Mouse (Mus musculus): ENCODE results near the gene Slc10a7. TPM values are rescaled to one million over a fixed set of nuclear protein-coding genes. Genes with fewer than 3 reads are reported as not detected.
A peak's percentile ranks its signal among the peaks of the same experiment; 100 is the strongest.
"Not testable (repeated sequence)": the region's sequence is repeated elsewhere in the genome, so short reads cannot be mapped to it uniquely, and the experiment has no call there.

Gene Slc10a7
- 8.7 and 10.3 TPM in 2 replicates for polyA plus RNA-seq (2015; fragmentation: Nextera tagmentation; extraction: Ambion mirVana)

DNA sequence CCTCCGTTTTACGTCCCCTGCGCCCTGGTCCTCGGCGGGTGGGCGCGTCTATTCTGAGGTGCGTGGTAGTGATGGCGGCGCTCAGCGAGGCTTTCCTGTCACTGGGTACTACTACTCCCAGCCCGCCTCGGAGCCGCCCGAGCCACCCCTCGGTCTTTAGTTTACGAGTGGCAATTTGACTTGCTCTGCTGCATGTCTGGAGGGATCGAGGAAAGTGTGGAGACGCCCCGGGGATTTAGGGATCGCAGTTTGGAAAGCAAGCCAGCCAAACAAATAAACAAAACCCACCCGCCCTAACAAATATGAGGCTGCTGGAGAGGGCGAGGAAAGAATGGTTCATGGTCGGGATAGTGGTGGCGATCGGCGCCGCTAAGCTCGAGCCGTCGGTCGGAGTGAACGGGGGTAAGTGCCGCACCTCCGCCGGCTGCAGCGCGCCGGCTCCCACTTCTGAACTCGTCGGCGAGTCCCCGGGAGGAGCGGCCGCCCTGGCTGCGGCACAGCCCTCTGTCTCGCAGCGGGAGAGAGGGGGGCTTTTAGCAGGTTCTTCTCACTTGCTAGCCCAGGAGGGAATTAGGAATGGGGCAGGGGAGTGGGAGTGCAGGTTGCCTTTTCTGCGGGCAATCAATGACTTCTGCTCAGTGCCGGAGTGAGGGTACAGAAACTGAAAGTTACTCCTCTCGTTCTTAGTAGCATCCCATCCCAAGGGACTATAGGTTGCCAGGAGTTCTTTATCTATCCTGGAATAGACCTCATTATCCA is at the start of gene Slc10a7:
Gene Slc10a7, plus strand, starts transcription at position 74 of the 759 bp plus-strand sequence.
- under 1% methylated on average over 51 of the region's 51 CpGs for WGBS
- Histone ChIP-seq H3K4me2 (ENCODE audit: low read length) (peak within 1 kb of the TSS; percentile 88), H3K4me1 (ENCODE audit: control insufficient read depth, insufficient read depth, low read depth, low read length) (peaks cover 14% of the 10 kb centered on the region), H3K27ac (ENCODE audit: low read depth, low read length) (peak within 1 kb of the TSS; percentile 98), H3K27me3 (replicated peaks; ENCODE audit: control insufficient read depth, insufficient read depth, low read length) (no peaks in the 10 kb centered on the region), H3K9ac (ENCODE audit: low read depth, low read length) (peak within 1 kb of the TSS; percentile 96), H3K4me3 (ENCODE audit: low read length) (peak within 1 kb of the TSS; percentile 95), H3K9me3 (ENCODE audit: control insufficient read depth, low read length) (no peaks in the 10 kb centered on the region), H3K36me3 (ENCODE audit: control insufficient read depth, insufficient read depth, low read length) (peaks cover 9% of the 10 kb centered on the region)
- peak; percentile 97 for ATAC-seq

DNA sequence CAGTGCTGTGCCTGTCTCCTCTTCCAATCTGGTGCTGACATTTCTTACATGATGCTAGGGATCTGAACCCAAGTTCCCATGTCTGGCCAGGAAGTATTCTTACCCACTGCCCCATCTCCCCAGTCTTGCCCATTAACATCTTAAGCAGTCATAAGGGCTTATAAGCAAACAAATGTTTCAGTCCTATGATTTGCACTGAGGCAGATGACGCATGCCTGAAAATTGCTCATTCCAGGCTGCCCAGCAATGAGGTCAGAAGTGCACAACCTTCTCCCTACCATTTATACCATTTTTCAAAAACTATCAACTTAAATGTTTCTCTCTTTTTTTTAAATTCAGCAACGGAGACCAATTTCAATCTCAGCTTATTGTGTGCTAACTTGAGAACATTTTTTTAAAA is 45.2 kb upstream of the Slc10a7 start:
- H3K36me3 ChIP-seq (ENCODE audit: control insufficient read depth, insufficient read depth, low read length) = no peaks in the 10 kb centered on the region
- H3K9me3 ChIP-seq (ENCODE audit: control insufficient read depth, low read length) = no peaks in the 10 kb centered on the region
- no peak overlapping the region for H3K4me3 ChIP-seq (ENCODE audit: low read length)
- H3K27me3 ChIP-seq (replicated peaks; ENCODE audit: control insufficient read depth, insufficient read depth, low read length) = no peaks in the 10 kb centered on the region
- no peak overlapping the region for H3K4me2 ChIP-seq (ENCODE audit: low read length)
- no peak overlapping the region for H3K9ac ChIP-seq (ENCODE audit: low read depth, low read length)
- WGBS = 82% methylated on average over 2 of the region's 2 CpGs
- ATAC-seq = no peak
- H3K27ac ChIP-seq (ENCODE audit: low read depth, low read length) = no peak overlapping the region
- no peaks in the 10 kb centered on the region for H3K4me1 ChIP-seq (ENCODE audit: control insufficient read depth, insufficient read depth, low read depth, low read length)

DNA sequence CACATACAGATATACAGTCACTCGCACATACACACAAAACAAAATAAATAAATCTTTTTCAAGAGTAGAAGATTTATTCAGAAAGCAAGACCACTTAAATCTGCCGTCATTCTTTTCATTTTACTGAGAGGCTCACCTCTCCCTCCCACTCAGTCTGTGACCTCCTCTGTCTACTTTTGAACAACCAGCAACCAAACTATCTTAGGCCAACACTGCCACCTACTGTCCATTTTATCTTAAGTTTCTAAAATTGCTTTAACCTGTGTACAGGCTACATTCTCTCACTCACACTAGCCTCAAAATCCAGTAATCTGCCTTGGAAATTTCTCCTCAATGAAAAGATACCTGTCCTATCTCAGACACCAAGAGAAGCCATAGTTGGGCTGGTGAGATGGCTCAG is 41.3 kb upstream of the Slc10a7 start:
- H3K4me2 ChIP-seq (ENCODE audit: low read length) = no peak overlapping the region
- H3K9me3 ChIP-seq (ENCODE audit: control insufficient read depth, low read length) = no peaks in the 10 kb centered on the region
- 95% methylated on average over 2 of the region's 2 CpGs for WGBS
- no peak overlapping the region for H3K4me3 ChIP-seq (ENCODE audit: low read length)
- ATAC-seq = no peak
- no peak overlapping the region for H3K27ac ChIP-seq (ENCODE audit: low read depth, low read length)
- H3K27me3 ChIP-seq (replicated peaks; ENCODE audit: control insufficient read depth, insufficient read depth, low read length) = no peaks in the 10 kb centered on the region
- H3K36me3 ChIP-seq (ENCODE audit: control insufficient read depth, insufficient read depth, low read length) = no peaks in the 10 kb centered on the region
- no peak overlapping the region for H3K9ac ChIP-seq (ENCODE audit: low read depth, low read length)
- no peaks in the 10 kb centered on the region for H3K4me1 ChIP-seq (ENCODE audit: control insufficient read depth, insufficient read depth, low read depth, low read length)

DNA sequence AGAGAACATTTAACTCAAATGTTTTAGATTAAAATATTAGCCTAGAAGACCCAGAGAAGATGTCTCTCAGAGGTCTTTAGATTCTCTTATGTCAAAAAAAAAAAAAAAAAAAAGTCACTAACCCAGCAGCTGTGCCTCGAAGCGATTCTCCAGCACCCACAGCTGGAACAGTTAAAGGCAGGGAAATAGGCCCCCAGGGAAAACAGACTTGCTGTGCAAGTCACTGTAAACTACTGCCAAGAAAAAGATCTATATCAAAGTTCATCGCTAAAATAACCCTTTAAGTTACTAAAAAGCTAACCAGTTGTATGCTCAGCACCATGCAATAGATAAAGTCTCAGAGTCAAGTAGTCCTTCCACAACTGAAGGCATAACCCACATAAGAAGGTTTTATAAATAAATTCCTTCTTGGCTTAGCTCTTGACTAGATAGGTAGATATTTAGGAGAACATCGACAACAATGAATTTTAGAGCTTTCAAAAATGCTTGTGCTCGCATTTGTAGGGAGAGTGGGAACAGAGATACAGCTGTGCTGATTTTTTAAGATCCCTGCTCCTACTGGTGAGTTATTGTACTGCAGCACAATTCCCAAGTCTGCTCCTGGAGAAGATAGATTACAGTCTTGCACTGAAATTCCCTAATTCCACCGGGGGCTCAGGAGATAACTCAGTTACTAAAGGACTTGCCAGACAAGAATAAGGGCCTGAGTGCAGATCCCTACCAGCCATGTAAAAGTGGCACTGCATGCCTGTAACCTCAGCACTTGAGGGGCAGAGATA is 31.9 kb upstream of the Slc10a7 start:
- Histone ChIP-seq H3K4me1 (ENCODE audit: control insufficient read depth, insufficient read depth, low read depth, low read length) (no peaks in the 10 kb centered on the region), H3K27ac (ENCODE audit: low read depth, low read length) (no peak overlapping the region), H3K27me3 (replicated peaks; ENCODE audit: control insufficient read depth, insufficient read depth, low read length) (no peaks in the 10 kb centered on the region), H3K36me3 (ENCODE audit: control insufficient read depth, insufficient read depth, low read length) (no peaks in the 10 kb centered on the region), H3K4me3 (ENCODE audit: low read length) (no peak overlapping the region), H3K4me2 (ENCODE audit: low read length) (no peak overlapping the region), H3K9me3 (ENCODE audit: control insufficient read depth, low read length) (no peaks in the 10 kb centered on the region), H3K9ac (ENCODE audit: low read depth, low read length) (no peak overlapping the region)
- WGBS = 54% methylated on average over 6 of the region's 6 CpGs
- ATAC-seq = no peak

DNA sequence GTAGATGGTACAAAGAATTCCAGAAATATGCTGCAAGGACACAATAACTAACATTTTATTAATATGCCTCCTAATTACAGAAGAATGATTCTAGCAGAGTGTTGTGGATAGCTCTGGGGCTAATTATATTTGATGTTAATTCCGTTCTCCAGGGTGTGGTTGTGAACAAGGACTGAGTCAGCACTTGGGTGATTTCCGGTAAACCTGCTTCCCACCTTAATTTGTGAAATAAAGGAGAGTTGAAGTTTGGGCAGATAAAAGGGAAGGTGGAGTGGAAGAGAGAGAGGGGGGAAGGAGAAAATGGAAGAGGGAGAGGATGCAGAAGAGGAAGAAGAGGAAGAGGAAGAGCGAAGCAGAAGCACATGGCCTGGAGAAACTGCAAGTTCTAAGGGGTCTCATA is 19.4 kb upstream of the Slc10a7 start:
- no peak for ATAC-seq
- no peak overlapping the region for H3K9ac ChIP-seq (ENCODE audit: low read depth, low read length)
- H3K27me3 ChIP-seq (replicated peaks; ENCODE audit: control insufficient read depth, insufficient read depth, low read length) = no peaks in the 10 kb centered on the region
- no peak overlapping the region for H3K4me2 ChIP-seq (ENCODE audit: low read length)
- H3K4me3 ChIP-seq (ENCODE audit: low read length) = no peak overlapping the region
- no peak overlapping the region for H3K27ac ChIP-seq (ENCODE audit: low read depth, low read length)
- H3K9me3 ChIP-seq (ENCODE audit: control insufficient read depth, low read length) = no peaks in the 10 kb centered on the region
- H3K4me1 ChIP-seq (ENCODE audit: control insufficient read depth, insufficient read depth, low read depth, low read length) = no peaks in the 10 kb centered on the region
- WGBS = 82% methylated on average over 3 of the region's 3 CpGs
- no peaks in the 10 kb centered on the region for H3K36me3 ChIP-seq (ENCODE audit: control insufficient read depth, insufficient read depth, low read length)

DNA sequence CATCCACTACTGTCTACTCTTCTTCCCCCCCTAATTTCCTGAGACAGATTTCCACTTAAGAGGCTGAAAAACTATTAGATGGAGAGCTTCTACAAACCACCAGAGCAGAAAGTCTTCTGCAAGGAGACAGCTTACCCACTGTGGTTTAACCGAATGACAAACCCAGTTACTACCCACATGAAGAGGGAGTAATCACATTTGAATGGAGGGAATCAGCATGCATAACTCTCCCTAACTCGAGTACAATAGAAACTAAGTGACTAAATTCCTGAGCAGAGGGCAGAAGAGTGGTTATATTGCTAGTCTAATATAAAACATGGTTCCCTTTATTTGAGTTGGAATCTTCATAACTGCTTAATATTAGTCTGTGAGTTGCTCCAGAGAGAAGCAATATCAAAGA is 16.1 kb upstream of the Slc10a7 start:
- H3K36me3 ChIP-seq (ENCODE audit: control insufficient read depth, insufficient read depth, low read length) = no peaks in the 10 kb centered on the region
- 32% methylated on average over 2 of the region's 2 CpGs for WGBS

DNA sequence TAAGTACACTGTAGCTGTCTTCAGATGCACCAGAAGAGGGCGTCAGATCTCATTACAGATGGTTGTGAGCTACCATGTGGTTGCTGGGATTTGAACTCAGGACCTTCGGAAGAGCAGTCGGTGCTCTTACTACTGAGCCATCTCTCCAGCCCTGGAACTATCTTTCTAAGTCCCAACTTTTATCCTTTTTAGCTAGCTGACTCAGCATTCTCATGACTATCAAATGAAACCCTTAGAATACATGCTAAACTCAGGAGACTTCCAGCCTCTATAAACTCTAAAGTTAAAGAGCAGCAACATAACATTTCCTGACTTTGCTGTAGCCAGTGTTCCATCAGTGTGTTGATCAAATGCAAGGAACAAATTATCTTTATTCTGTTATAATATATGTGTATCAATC is 12.9 kb upstream of the Slc10a7 start:
- H3K4me3 ChIP-seq (ENCODE audit: low read length); ATAC-seq; H3K36me3 ChIP-seq (ENCODE audit: control insufficient read depth, insufficient read depth, low read length); H3K9me3 ChIP-seq (ENCODE audit: control insufficient read depth, low read length); H3K27me3 ChIP-seq (replicated peaks; ENCODE audit: control insufficient read depth, insufficient read depth, low read length); H3K4me1 ChIP-seq (ENCODE audit: control insufficient read depth, insufficient read depth, low read depth, low read length); H3K27ac ChIP-seq (ENCODE audit: low read depth, low read length); H3K9ac ChIP-seq (ENCODE audit: low read depth, low read length); H3K4me2 ChIP-seq (ENCODE audit: low read length): not testable (repeated sequence)
- 96% methylated on average over 3 of the region's 3 CpGs for WGBS

More for the DNA sequence above, 16.1 kb upstream of the Slc10a7 start:
- Histone ChIP-seq H3K27me3 (replicated peaks; ENCODE audit: control insufficient read depth, insufficient read depth, low read length) (no peaks in the 10 kb centered on the region), H3K4me2 (ENCODE audit: low read length) (no peak overlapping the region), H3K9me3 (ENCODE audit: control insufficient read depth, low read length) (no peaks in the 10 kb centered on the region), H3K9ac (ENCODE audit: low read depth, low read length) (no peak overlapping the region), H3K27ac (ENCODE audit: low read depth, low read length) (no peak overlapping the region), H3K4me3 (ENCODE audit: low read length) (no peak overlapping the region), H3K4me1 (ENCODE audit: control insufficient read depth, insufficient read depth, low read depth, low read length) (no peaks in the 10 kb centered on the region)
- ATAC-seq = no peak

DNA sequence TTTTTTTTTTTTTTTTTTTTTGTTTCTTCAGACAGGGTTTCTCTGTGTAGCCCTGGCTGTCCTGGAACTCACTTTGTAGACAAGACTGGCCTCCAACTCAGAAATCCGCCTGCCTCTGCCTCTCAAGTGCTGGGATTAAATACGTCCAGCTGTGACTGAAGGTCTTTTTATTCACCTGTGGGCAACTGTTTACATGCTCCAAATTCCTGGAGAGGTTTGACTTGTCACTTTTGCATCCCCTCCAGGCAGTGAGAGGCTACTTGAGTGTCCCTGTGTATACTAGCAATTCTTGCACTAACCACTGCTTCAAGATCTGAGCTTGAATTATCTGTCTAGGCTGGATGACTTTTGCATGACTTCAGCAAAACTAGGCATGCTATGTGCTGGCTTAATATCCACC is 6.4 kb upstream of the Slc10a7 start:
- ATAC-seq = no peak
- Histone ChIP-seq H3K4me2 (ENCODE audit: low read length) (no peak overlapping the region), H3K36me3 (ENCODE audit: control insufficient read depth, insufficient read depth, low read length) (peaks cover 12% of the 10 kb centered on the region), H3K9ac (ENCODE audit: low read depth, low read length) (no peak overlapping the region), H3K4me3 (ENCODE audit: low read length) (no peak overlapping the region), H3K9me3 (ENCODE audit: control insufficient read depth, low read length) (no peaks in the 10 kb centered on the region), H3K27ac (ENCODE audit: low read depth, low read length) (no peak overlapping the region), H3K27me3 (replicated peaks; ENCODE audit: control insufficient read depth, insufficient read depth, low read length) (no peaks in the 10 kb centered on the region), H3K4me1 (ENCODE audit: control insufficient read depth, insufficient read depth, low read depth, low read length) (peaks cover 6% of the 10 kb centered on the region)
- 70% methylated on average over 2 of the region's 2 CpGs for WGBS

DNA sequence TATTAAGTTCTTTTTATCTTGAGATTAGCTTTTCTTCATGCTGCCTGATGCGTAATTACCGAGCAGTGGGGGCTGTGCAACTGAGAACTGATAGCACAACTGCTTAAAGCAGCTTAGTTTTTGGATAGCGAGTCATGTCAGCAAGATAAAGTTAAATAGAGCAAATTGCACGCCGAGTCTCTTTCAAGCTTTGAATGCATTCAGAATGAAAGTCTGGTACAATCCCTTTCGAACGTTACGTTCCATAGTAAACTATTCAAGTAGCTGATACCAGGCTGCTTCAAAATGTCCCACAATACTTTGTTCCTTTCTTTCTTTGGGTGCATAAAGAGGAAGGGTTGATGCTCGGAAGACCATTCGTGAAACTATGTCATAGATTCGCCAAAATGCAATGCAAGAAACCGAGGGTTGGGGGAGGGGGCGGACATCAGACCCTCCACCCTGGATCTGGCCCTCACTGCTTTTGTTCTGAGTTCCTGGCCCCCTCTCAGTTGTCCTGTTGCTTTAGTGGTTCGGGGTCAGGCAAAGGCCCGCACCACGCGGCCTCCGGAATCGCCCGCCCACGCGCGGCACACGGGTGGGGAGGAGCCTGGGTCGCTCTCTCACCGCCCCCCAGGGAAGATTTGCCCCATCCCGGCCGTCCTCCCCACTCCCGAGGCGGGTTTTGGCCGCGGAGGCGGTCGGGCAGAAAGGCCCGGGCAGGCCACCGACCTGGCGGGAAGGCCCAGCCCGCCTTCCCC is 997 bp upstream of the Slc10a7 start:
- H3K27me3 ChIP-seq (replicated peaks; ENCODE audit: control insufficient read depth, insufficient read depth, low read length) = no peaks in the 10 kb centered on the region
- H3K36me3 ChIP-seq (ENCODE audit: control insufficient read depth, insufficient read depth, low read length) = peaks cover 12% of the 10 kb centered on the region
- H3K27ac ChIP-seq (ENCODE audit: low read depth, low read length) = peak overlapping the region; percentile 98
- H3K4me3 ChIP-seq (ENCODE audit: low read length) = peak overlapping the region; percentile 95
- peak overlapping the region; percentile 96 for H3K9ac ChIP-seq (ENCODE audit: low read depth, low read length)
- H3K4me1 ChIP-seq (ENCODE audit: control insufficient read depth, insufficient read depth, low read depth, low read length) = peaks cover 14% of the 10 kb centered on the region
- under 1% methylated on average over 33 of the region's 38 CpGs for WGBS
- no peaks in the 10 kb centered on the region for H3K9me3 ChIP-seq (ENCODE audit: control insufficient read depth, low read length)
- H3K4me2 ChIP-seq (ENCODE audit: low read length) = peak overlapping the region; percentile 88
- ATAC-seq = peak; percentile 22

Measured in hindbrain, embryonic 16.5 days (tissue).